Mouse (Mus musculus) spleen, postnatal 36 days (tissue): ENCODE data around the gene Tmsb4x.

Experiments used
- DNase-seq, 2 experiments: peaks; one replicate each; pipeline ENCODE4 v3.0.0; 2022; ENCODE audit warnings: low spot score in 2 of 2, mixed read lengths in 1 of 2

Gene Tmsb4x

DNA sequence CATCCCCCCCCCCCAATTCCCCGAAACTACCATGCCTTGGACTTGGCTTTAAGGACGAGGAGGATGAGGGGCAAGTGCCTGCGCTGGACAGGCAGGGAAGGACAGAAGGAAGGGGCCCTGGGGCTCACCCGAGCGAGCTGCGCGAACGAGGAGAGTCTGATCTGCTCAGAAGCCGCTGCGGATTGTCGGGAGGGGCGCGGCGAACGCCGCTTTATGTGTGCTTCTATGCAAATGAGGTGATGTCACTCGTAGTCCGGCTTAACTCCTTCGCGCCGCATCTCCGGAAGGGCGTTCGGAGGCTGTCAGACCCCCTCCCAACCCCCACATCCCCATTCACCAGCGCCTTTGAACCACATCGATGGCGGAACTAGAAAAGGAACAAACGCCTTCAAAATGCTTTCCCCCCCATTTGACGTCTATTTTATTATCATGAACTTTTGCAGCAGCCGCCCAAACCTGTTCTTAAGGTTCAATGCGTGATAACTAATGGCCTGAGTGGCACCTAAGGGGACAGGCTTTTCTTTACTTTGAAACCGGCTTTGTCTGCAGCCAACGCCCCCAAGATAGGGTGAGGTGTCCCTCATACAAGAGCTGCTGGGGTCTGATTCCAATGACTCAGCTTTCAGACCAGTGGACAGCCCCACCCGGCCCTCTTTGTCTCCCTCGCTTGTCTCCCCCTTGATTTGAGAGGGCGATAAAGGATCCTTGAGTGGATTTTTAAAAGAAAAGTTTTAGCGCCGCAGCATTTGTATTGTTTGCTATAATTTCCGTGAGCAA is at the start of gene Tmsb4x:
Gene Tmsb4x, minus strand, starts transcription at position 338 of the 777 bp plus-strand sequence.
- DNase-seq: peak; percentile 86

- no peak for DNase-seq
These were observed 32.6 kb upstream of the Tmsb4x start for GRCm38 (mm10) chrX:167241736-167242135.

GRCm38 (mm10) chrX:167239293-167239921 is 30.3 kb upstream of the Tmsb4x start:
- no peak for DNase-seq

DNA sequence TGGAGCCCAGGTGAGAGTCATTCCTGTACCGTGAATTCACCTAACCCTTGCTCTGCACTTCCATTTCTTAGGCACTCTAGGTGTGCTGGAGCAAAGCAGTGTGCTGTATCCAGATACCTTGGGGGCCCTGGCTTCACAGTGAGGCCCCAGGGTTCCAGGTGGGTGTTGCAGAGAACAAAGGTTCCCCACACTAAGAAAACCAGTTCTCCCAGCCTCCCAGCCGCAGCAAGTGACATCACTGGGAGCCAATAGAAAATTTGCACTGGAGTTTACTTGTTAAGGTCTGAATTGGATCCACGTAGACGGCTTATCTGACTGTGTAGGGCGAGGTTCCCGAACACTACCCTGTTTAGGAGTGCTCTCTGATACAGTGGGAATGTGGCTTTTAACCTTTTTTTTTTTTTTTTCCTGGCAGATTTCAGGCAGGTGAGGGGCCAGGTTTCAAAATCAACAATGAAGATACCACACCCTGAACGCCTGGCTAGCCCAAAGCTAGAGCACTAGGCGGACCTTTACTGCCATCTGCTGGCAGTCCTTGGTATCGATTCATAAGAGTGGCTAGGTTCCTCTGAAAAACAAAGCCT is 24.1 kb upstream of the Tmsb4x start:
- peak; percentile 61 to 67 for DNase-seq

DNA sequence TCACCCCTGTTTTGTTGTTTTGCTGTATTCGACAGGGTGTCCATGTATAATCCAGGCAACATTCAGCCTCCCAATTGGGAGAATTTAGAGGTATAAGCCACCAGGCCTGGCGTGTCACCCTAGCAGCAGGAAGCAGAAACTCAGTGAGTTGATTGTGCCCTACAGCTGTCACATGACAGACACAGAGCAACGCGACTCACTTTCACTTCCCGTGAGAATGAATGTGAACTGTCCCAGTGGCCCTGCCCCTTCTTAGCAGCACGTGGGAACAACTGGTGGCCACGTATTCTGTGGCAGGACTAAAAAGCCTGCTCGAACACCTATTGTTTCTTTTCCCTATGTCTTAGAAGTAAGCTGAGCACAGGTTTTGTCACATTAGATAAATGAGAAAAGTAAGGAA is 22.0 kb upstream of the Tmsb4x start:
- peak; percentile 68 to 79 for DNase-seq

- DNase-seq: no peak
These were observed 20.7 kb upstream of the Tmsb4x start for GRCm38 (mm10) chrX:167229819-167230218.

DNA sequence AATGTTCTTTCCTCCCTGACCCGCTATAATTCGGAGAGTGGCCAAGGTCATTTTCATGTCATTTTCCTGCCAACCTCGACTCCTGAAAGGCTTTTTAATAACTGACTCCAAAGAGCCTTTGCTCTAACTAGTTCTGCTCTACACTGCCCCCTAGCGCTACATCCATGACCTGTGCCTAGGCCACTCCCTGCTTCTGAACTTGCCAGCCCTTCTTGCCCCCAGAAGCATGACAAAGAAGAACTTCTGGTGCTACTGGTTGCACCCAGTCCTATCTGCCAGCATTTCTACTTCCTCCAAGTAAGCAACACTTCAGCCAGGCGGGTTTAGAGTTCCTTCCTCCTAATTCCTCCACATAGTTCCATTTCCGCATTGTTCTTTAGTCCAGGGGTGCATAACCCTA is 20.1 kb upstream of the Tmsb4x start:
- peak; percentile 77 to 84 for DNase-seq

- DNase-seq: no peak
These were observed 18.6 kb upstream of the Tmsb4x start for GRCm38 (mm10) chrX:167227756-167228155.

- DNase-seq: peak; percentile 83
These were observed 18.0 kb upstream of the Tmsb4x start for GRCm38 (mm10) chrX:167227138-167227537.

DNA sequence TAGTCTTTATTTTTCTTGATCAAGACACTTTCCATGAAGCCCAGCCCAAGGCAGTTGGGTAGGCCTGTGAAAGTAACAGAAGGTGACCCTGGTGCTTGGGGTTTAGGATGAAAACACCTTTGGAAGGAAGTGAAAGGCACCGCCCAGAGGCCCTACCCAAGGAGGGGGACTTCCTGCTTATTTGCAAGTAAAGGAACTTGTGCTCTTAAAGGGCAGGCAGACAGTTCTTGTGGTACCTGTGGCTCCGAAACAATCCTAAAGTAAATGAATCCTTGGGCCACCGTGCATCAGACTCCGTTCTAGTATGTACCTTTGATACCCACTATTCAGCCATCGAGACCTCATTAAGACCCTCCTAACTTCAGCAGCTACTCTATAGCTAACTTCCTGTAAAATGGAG is 17.5 kb upstream of the Tmsb4x start:
- DNase-seq: peak; percentile 77 to 86

DNA sequence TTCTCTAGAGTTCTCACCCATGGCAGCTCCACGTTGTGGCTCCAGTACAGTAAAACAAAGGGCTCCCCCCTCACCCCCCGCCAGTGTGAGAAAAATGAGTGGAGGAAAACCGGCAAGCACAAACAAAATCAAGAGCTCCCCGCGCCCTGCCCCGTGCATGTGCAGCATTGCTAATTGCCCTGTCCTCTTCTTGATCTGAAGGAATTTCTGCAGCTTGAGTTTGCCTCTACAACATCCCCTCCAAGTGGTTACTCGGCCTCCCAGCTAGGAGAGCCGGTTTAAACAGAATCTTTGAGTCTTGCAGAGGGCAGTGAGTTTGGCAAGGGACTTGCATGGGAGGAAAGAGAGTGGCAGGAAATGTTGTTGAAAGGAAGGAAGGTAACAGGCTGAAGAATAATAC is 3.6 kb upstream of the Tmsb4x start:
- peak in 1 of 2 experiments; percentile 43 for DNase-seq

GRCm38 (mm10) chrX:167211871-167212555 is 2.9 kb upstream of the Tmsb4x start:
- peak in 1 of 2 experiments; percentile 21 for DNase-seq

DNA sequence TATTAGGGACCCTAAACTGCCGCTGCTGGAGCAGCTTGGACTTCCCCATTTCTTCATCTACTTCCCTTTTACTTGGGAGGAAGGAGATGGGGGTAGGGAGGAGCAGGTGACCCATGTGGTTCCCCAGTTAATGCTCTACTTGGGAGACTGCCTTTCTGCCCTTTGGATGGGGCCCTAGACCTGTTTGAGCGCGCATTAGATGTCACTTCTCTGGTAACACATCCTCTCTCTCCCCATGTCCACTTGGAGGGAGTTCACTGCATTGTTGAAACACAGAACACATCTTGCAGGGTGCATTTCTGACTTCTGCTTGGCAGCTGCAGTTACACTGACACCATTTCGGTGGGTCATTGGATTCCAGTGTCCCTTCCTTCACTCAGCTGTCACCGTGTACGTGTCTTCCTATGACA is 1.2 kb upstream of the Tmsb4x start:
- DNase-seq: peak; percentile 66 to 68

- DNase-seq: no peak
These were observed 713 bp upstream of the Tmsb4x start for GRCm38 (mm10) chrX:167209828-167210227.

GRCm38 (mm10) chrX:167208506-167208820 is 652 bp downstream of the Tmsb4x start:
- peak; percentile 37 to 44 for DNase-seq

DNA sequence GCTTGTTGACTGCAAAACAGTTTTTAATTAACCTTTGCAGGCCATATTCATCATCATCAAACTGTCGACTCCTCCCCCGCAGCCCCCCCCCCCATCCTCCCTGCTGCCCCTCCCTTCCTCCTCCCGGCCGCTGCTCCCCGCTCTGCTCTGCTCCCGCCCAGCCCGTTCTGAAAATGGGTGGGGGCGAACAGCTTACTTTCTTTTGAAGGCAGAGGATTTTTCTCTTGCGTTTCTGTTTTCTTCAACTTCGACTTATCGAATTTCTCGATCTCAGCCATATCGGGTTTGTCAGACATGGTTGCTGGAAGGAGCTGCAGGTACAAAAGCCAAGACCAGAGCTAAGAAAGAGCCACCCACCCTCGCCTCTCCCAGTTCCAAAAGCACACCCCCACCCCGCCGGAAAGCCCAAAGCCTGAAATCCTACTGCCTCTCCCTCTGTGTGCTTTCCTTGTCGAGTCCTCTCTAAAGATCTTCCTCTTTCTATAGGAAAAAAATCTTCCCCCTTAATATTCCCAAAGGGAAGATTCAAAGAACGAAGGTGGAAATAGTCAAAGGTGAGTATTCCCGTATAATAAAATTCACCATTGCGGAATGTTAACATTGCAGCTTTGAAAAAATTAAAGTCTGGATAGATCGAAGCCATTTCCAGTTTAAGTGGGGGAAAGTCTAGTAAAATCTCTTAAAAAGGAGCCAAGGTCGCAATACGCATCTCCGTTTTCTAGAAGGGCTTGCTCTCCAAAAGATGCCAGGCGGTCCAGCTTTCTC is 1.2 kb downstream of the Tmsb4x start:
- DNase-seq: peak; percentile 46 to 61

DNA sequence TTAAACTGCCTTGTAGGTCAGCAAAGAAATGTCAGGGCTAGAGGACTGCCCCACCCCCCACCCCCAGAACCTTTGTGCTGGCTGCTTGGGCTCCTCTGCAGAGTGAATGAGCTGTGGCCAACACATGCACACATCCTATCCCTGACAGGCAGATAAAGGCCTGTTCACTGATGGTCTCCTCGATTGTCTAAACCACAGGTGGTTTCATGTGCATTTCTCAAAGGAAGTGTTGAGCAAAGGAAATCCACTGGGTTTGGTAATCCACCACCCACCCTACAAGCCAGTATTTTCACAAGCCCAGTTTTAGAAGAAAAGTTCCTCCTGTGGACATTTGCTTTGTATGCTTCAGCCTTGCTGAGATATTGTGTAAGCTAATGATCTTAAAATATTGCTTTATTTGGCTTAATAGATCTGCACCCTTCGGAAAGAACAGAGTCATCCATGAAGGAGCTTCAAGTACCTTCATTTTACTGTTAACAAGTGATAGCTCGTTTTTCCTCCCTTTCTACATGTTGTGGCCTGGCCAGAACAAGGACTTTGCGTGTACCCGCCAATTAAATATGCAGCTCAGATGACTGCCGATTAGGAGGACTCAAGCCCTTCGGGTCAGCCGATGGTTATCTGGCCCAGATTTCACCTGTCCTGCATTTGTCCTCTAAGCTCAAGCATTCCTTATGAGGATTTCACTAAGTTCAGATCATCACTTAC is 3.1 kb downstream of the Tmsb4x start:
- DNase-seq: peak; percentile 42 to 59

- no peak for DNase-seq
These were observed 7.8 kb downstream of the Tmsb4x start for GRCm38 (mm10) chrX:167201365-167201764.

GRCm38 (mm10) chrX:167195228-167195649 is 13.9 kb downstream of the Tmsb4x start:
- no peak for DNase-seq

DNA sequence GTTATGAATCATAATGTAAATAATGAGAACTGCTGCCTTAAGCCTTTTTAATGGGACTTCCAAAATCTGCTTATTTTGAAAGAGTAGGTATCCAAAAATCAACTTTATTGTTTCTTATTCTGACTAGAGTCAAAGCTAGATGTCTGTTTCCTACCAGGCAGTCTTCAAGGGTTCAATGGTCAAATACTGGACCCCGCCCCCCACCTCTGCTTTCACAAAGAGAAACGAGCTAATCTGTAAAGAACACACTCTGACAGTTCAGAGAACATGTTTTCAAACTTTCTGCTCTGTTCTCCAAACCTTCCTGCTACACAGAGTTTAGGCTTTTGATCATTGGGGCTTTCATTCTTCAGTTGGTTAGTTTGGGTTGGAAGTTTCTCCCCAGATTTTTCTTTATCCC is 22.8 kb downstream of the Tmsb4x start:
- DNase-seq: no peak

DNA sequence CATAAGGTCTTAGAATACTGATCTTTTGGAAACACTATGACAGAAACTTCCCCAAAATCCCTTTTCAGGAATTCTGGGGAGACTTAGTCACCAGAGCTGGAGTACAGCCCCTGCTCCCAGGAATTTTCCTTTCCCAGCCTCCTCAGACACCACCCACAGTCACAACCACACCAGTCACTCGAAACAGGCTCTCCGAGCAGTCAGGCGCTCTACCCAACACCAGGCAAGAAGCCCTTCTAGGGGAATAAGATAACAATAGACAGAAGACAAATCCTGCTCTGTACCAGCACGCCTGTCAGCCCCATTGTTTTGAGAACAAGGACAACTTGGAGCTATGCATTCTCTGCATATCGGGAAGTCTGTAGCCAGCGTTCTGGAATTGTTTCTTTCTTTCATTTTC is 25.6 kb downstream of the Tmsb4x start:
- DNase-seq: no peak
